Mouse (Mus musculus): Measurements from ENCODE around the gene Galnt18.

Galnt18 gene

DNA sequence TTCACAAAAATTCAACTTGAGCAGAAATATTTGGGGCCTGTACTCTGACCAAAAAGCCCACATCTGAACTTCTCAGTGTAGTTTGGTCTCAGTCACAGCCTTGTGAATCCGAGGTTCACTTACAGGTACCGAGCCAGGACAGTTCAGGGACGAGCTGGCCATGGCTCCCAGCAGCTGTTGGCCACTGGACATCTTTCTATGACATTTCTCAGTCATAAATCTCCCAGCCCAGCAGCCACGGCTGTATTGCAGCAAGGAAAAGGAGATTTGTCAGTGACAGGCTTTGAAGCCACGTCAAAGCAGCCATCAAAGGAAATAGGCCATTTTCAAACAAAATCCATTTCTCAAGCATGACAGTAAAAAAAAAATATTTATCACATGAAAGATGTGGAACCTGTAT lies 154.0 kb downstream of the Galnt18 start:
- DNase-seq = no peak

DNA sequence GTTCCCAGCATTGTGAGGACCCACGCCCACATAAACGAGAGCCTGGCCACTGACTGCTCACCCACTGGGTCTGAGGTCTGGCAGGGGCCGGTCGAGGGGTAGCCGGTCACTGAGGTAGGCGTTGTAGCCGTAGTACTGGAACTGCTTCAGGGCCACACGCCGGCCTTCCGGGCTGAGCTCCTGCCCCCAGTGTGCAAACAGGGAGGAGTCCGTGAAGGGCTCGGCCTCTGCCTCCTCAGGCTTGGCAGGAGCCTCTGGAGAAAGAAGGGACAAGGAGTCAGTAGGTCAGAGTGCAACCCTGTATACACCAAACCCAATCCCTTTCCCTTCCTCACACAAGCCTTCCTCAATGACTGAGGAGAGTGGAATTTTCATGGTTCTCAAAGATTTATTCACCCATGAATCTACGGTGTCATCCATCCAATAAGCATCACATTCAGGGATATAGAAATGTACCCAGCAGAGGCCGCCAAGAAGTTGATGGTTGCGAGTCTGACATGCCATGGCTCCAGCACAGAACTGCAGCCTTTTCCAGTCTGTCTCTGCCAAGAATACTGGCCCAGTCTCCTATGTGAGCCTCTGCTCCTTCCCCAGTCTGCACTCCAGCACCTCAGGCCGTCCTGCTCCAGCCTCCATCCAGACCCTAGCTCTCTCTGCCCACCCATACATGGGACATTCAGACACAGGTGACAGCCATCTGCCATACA lies 163.4 kb downstream of the Galnt18 start:
- DNase-seq = no peak

DNA sequence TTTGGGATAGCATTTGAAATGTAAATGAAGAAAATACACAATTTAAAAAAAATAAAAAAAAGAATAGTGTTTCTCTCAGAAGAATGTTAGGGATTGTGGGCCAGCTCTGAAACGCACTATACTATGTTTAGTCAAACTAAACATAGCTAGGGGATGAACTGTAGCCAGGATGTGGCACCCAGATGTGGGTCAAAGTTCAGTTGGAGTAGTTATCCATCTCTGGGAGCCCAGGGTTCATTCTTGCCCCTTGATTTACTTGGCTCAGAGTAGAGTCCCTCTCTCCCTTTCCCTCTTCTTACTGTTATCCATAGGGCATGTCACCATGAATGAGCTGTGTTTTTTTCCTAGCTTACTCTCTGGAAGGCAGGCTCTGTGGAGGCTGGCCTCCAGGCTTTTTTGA lies 165.3 kb downstream of the Galnt18 start:
- DNase-seq = no peak

DNA sequence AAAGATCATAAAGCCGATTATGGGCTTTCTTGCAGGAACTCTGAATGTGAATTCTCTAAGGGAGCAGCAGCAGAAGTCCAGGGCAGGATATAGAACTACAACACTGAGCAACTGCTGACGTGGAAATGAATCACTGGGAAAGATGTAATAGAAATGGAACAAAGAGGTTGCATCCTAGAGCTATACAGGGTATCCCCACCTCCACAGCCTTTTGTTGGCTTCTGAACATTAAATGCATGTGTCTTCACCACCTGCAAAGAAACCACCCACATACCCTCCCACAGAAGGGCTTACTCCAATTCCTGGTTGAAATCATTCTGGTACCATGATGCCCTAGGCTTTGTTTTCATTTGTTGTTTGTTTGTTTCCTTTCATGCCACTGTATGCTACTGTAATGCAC lies 172.3 kb downstream of the Galnt18 start:
- no peak for DNase-seq

DNA sequence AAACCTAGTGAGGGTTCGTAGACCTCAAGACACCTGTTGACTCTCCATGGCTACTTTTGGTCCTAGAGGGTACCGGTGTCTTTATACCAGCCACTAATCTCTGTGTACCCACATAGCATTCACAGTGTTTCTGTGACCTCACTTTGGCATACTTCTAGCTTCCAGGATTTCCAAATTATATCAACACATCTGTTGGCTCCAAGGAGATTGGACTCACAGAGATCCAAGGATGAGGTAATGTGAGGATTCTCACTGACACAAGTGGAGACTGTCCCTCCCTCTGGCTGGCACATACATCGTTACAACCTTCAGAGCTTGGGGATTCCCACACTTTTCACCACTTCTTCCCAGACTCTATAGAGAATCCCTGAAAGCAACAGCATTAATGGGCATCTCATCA lies 173.7 kb downstream of the Galnt18 start:
- DNase-seq = no peak

DNA sequence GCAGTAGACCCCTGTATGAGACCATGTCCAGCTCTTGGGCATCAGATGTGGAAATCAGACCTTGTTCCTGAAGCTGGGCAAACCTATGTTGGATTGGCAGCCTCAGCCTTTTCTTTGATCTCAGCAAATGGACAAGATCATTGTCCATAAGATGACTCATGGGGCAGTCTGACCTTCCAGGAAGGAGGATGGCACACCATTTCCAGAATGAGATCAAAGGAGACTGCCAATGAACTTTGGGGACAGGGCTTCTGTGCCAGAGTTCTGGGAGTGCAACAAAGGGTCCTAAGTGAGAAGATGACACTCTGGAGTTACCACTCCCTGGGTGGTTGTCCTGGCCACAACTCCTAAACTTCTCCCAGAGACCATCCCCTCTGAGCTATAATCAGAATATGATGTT lies 174.1 kb downstream of the Galnt18 start:
- no peak for DNase-seq

DNA sequence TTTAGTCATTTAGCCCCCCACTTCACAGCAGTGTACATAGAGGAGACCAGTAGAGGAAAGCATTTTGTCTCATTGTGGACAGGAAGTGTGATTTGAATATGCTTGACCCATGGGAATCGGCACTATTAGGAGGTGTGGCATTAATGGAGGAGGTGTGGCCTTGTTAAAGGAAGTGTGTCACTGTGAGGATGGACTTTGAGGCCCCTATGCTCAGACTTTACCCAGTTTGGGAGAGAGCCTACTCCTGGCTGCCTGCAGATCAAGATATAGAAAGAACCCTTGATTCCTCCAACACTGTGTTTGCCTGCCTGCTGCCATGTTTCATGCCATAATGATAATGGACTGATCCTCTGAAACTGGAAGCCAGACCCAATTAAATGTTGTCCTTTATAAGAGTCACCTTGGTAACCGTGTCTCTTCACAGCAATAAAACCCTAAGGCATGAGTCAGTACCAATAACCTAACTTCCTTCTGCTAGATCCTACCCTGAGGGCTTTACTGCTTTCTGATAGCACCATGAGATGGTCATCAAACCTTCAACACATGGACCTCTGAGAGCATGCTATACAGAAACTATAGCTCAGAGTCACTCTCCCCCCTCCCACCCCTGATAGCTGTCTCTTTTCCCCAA lies 175.1 kb downstream of the Galnt18 start:
- no peak for DNase-seq

DNA sequence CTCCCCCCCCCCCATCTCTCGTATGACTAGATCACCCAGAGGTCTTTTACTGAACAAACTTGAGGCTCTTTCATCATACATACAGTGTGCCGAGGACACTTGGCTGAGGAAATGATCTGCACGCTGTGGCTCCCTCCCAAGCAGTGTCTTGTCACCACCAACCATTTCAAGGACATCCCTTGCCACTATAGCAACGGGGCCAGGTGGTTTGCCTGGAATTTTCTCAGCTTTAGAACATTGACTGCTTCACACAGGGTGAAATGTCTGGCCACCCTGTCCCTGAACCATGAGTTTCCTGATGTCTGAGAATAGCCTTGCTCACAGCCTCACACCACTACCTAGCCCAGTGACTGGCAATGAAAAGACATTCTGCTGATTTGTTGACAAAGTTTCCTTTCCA lies 176.6 kb downstream of the Galnt18 start:
- no peak for DNase-seq

DNA sequence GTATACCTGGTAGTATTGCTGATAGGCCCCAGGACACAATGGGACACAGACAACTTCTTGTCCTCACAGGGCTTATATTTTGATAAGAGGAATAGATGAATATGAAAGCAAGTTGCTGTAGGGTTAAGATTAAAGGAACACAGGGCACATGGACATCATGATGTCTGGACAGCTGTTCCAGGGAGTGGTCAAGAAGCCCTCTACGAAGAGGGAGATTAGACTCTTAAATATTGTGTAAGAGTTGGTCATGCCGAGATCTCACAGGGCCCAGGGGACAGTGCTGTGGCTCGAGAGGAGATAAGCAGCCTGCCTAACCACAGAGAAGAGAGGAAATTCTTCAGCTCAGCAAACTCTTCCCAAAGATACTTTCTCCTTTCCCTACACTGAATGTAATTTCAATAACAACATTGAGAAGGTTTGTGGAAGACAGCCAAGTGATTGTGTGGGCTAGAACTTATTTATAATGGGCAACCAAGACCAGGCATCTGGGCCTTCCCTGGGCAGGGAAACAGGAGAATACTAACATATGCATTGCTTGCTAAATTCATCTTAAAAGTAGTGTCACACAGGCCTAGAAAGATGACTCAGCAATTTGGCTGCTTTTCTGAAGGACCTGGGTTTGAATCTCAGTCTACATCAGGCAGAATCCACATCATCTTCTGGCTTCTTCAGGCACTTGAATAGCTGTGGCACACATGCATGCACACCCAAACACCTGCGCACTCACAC lies 178.3 kb downstream of the Galnt18 start:
- DNase-seq = peak; percentile 35

DNA sequence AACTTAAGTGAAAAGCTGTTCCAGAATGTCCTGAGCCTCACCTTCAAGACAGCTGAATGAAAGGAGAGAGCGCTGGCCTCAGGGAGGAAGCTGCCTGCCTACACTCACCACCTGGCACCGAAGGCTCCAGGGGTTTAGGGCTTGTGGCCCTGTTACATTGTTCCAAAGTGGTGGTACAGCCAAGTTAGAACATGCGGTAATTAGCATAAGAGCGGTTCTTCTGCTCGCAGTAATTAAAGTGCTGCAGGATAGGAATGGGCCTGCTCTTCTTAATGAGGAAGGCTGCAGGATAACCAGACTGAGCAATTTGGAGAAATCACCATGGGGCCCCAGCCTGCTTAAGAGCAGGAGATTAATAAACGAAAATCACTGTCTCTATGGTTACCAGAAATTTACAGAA lies 179.0 kb downstream of the Galnt18 start:
- peak; percentile 32 for DNase-seq

DNA sequence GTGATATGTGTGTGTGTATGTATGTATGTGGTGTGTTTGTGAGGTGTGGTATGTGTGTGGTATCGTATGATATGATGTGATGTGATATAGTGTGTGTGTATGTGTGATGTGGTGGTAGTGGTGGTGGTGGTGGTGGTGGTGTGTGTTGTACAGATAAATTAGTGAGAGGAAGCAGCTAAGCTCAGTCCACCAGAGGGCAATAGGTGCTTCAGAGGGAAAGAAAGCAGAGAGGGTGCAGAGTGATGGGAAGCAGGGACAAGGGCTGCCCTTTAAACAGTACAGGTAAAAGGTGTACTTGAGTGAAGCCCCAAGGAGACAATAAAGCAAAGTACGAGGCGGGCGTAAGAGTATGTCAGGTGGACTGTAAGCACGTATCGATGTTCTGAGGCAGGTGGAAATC lies 186.1 kb downstream of the Galnt18 start:
- DNase-seq = no peak

DNA sequence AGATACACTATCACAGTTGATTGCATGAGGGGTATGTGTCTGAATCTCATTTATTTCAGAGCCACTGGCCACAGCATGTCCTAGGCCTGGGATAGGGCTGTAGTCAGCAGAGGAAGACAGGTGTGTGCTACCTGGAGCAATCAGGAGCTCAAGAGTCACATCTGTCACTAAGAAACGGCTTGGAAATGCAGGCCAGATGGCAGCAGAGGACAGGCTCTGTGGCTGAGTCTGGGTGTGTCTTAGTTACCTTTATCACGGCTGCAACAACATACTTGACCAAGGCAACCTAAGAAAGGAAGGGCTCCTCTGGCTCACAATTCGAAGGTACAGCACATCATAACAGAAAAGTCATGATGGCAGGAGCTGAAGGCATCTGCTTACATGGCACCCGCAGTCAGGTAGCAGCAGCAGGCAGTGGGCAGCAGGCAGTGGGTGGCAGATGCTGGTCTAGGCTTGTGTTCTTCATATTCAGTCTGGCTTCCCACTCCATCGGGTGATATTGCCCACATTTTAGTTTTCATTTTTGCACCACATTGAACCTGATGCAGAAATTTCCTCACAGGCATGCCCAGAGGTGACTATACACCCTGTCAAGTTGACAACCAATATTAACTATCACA lies 190.2 kb downstream of the Galnt18 start:
- peak; percentile 33 for DNase-seq

DNA sequence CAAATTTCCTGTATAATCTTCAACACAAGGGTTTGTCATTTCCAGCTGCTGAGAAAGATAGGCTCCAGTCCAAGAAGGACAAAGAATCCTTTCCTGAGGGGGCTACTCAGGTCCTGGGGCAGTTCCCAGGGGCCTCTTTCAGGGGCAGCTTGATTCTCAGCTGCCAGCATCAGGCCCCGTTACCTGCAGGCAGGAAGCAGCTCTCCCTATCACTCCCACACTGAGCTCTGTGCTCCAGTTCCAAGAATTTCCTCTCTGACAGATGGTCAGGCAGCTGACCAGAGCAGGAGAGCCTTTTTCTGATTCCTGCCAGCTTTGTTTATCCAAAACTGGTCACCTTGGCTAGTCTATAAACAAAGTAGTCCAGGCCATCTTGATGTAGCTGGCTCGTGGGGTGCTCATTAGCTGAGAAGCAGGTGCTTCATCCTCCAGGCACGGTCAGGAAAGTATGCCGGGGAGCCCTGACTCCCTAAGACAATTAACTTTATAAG lies 191.4 kb downstream of the Galnt18 start:
- DNase-seq = no peak

DNA sequence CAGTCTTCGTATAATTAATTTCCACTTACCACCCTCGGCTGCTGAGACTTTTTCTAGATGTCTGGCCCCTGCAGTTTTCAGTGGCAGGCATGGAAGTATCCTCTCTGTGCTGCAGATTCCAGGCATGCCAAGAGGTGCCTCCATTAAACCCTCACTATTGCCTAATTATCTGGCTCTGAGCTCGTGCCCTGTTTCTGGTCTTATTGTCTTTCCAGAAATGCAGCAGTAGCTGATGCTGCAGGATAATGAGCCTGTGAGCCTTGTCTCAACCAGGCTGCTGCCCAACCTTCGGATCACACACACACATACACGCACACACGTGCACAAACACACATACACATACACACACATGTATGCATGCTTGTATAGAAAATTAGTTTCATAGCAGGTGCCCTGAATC lies 199.2 kb downstream of the Galnt18 start:
- no peak for DNase-seq

DNA sequence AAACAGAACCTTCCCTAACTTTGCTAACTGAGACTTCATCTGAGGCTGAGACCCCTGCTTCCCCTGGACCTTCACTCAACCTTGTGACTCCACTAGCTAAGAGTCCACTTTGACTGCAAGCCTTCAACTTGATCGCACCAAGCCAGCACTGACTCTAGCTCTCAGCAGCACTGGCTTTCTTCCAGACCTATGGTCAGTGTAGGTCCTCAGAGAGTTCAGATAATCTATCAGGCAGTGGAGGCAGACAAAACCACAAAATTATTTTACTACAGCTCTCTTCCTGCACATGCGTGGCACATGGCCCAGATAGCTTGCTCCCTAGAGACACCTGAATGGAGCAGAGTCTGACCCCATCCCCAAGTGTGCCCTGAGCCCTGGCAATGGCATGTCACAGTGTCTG lies 204.7 kb downstream of the Galnt18 start:
- DNase-seq = no peak

DNA sequence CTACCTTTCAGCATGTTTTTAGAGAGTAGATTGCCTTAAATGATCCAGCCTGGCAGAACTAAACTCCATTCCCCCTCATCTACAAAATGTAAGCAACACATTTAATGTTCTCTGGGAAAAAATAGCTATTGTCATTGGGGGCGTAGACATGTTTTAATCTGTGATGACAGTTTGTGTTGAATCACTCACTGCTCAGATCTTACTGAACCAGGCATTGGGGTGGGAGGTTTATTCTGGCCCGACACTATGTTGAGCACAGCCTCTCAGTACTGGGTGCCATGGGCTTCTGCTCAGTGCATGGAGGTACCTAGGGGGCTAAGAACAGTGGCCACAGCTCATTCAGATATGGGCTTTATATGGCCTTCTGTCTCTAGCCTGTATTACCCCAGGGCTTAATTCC lies 207.4 kb downstream of the Galnt18 start:
- DNase-seq = peak; percentile 79

DNA sequence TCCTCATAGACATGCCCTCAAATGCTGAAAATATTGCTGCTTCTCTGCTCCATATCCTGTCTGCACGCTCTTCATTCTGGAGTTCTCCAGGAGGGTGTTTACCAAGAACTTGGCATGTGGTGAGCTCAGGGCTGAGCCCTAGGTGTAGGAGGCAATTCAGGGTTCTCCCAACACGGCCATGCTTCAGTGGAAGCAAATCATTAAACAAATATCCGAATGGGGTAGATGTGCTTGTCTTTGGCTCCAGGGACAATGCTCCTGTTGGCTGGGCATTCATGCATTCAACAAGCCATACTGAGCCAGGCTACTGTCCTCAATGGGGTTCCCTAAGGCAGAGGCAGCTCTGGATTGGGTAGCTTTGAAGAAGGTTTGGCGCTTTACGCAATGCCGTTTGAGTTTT lies 212.9 kb downstream of the Galnt18 start:
- no peak for DNase-seq

DNA sequence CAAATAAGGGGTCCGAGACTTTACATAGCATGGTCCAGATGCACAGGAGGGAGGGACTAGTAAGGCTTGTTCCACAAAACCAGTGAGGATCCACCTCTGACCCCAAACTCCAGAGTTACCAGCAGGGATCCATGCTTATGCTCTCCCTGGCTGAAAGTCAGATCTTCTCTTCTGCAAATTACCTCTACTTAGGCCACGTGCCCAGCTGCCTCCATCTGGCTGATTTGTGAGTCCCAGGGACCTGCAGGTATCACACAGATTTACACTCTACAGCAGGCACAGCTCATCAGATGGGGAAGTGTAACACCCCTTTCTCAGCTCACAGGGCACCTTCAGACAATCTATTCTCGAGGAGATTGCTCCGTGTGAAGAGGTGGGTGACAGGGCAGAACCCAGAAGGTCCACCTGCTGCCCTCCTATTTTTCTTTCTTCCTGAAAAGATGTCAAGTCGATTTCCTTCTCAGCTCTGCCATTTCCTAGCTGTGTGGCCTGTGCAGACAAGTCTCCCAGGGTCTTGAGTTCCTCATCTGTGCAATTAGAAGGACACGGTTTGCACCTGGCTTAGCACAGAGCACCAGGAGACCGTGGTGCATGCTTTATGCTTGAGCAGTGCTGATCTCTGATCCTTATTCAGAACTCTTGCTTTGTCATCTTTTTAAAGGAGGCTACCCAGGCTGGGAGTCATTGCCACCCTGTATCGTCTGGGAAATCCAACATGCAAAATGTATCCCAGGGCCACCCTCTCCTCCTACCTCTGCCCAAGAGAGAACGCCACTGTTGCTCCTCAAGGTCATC lies 216.3 kb downstream of the Galnt18 start:
- no peak for DNase-seq

DNA sequence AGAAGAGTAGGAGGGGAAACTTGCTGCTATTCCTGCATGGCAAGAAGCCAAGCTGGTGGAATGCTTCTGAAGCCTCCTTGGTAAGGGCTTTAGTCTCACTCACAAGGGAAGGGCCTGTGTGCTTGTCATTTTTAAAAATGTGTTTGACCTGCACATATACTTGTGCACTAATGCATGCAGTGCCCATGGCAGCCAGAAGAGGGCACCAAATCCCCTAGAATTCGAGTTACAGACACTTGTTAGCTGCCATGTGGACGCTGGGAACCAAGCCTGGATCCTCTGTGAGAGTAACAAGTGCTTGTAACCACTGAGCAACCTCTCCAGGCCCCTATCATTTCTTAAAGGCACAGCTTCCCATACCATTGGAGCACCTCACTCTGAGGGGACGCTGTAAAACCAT lies 219.7 kb downstream of the Galnt18 start:
- DNase-seq = no peak

DNA sequence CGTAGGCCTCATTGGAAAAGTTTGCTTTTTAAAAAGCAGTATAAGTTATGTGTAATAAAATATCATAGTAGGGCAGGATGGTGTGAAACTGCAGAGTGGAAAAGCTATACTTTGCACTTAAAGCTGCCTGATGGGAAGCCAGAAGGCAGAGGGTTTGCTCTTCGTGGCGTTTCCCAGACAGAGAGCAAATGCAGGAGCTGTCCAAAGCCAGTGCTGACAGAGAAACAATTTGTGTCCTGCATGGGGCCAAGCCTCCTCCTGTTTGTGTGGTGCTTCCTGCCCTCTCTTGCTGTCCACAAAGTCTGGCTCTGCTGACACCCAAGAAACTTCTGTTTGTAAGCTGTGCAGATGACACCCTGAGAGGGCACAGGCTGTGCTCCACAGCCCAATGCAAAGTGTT lies 220.8 kb downstream of the Galnt18 start:
- DNase-seq = no peak

DNA sequence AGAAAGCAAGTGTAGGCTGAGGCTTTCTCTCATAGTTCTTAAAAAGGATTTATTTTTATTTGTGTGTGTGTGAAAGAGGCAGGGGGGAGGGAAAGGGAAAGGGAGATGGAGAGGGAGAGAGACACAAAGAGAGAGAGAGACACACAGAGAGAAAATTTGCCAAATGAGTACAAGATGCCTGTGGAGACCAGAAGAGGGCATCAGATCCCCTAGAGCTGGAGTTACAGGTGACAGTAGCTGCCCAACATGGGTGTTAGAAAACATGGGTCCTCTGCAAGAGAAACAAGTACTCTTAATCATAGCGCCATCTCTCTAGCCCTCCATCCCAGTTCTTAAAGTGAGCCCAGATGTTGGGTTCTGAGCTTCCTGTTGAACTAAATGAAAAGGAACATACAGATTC lies 228.8 kb downstream of the Galnt18 start:
- no peak for DNase-seq

DNA sequence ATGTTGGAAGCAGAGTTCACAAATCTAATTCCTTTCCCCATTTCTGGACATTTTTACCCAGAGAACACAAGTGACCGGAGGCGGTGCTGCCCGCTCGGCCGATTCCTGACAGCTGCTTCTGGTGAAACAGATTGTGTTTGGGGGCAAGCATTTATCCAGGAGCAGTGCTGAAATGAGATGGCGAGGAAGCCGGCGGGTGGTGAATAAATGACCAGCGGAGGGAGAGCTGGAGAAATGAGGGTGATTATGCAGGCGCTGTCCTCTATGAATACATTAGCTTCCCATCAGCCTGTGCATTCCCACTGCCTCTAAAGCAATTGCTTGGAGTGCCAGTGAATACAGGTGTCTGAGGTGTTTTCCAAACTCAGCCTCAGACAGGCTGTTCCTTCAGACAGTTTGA lies 232.7 kb downstream of the Galnt18 start:
- DNase-seq = no peak

DNA sequence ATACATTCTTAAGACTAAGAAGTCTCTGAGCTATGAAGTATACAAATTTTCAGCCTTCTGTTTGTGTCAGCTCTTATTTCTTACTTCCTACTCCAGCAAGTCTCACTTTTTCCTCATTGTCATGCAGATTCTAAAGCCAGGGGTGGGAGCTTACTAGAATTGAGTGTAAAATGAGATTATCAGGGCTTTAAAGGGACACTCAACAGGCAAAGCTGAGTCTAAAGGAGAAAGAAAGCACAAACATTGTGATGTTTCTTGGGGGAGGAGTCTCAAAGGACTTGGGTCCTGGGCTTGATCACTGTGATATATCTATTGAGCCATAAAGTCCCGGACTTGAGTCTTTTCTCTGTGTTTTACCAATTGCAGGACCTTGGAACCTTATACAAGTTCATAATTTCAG lies 234.2 kb downstream of the Galnt18 start:
- no peak for DNase-seq
